Mouse (Mus musculus): Measurements from ENCODE around the gene Tsga13.
A peak's percentile ranks its signal among the peaks of the same experiment; 100 is the strongest.

Gene Tsga13

GRCm38 (mm10) chr6:30855956-30856355 is 59.4 kb downstream of the Tsga13 start:
- no peak for DNase-seq

- DNase-seq: no peak
Measured at GRCm38 (mm10) chr6:30855205-30855604, 60.2 kb downstream of the Tsga13 start.

- DNase-seq: peak; percentile 32 to 61
Measured at GRCm38 (mm10) chr6:30849818-30850217, 65.6 kb downstream of the Tsga13 start.

All from cerebellum, postnatal 25 days (tissue).